Mouse (Mus musculus) MEL (cell line): ENCODE measurements around the gene Gm10799. TPM values are rescaled to one million over a fixed set of nuclear protein-coding genes. Genes with fewer than 3 reads are reported as not detected.

Experiments
- DNase-seq: peaks from one replicate; pipeline ENCODE4 v3.0.0; 2011; ENCODE audit warnings: low read depth, low spot score
- H3K27ac ChIP-seq: 2 replicates; pipeline ENCODE4 v1.5.1; 2012; ENCODE audit warnings: low read depth, mild to moderate bottlenecking, control low read depth, low read length, moderate library complexity; ENCODE audit not compliant: control insufficient read depth
- H3K27me3 ChIP-seq, 2 experiments: fragments of 150-350 bp in 1 of 2; sonication (generic) in 1 of 2; 2 replicates each; pipeline ENCODE4 v1.6.1; 2012; ENCODE audit warnings: low read length in 2 of 2, mild to moderate bottlenecking in 2 of 2, improper control_type of control experiment in 1 of 2, moderate library complexity in 1 of 2; ENCODE audit not compliant: insufficient read depth in 2 of 2, control insufficient read depth in 1 of 2
- H3K36me3 ChIP-seq, 2 experiments: 2 replicates each; pipeline ENCODE4 v1.6.1; 2012 to 2014; ENCODE audit warnings: low read length in 2 of 2, improper control_type of control experiment in 1 of 2, inconsistent platforms in 1 of 2, mild to moderate bottlenecking in 1 of 2; ENCODE audit not compliant: insufficient read depth in 2 of 2, control insufficient read depth in 1 of 2
- H3K4me1 ChIP-seq, 2 experiments: fragments of 150-350 bp in 1 of 2; sonication (generic) in 1 of 2; 2 replicates each; pipeline ENCODE4 v1.6.1; 2012; ENCODE audit warnings: low read length in 2 of 2, improper control_type of control experiment in 1 of 2, mild to moderate bottlenecking in 1 of 2; ENCODE audit not compliant: insufficient read depth in 2 of 2, control insufficient read depth in 1 of 2
- H3K4me3 ChIP-seq, 2 experiments: fragments of 150-350 bp in 1 of 2; sonication (generic) in 1 of 2; 2 replicates each; pipeline ENCODE4 v1.5.1; 2012; ENCODE audit warnings: low read depth in 2 of 2, low read length in 2 of 2, mild to moderate bottlenecking in 2 of 2, moderate library complexity in 2 of 2, control low read depth in 1 of 2, improper control_type of control experiment in 1 of 2; ENCODE audit not compliant: control insufficient read depth in 1 of 2, insufficient read depth in 1 of 2
- H3K79me2 ChIP-seq: 2 replicates; pipeline ENCODE4 v1.6.1; 2012; ENCODE audit warnings: mild to moderate bottlenecking, low read length, moderate library complexity; ENCODE audit not compliant: control insufficient read depth, poor library complexity, insufficient read depth
- H3K9ac ChIP-seq: 2 replicates; pipeline ENCODE4 v1.6.1; 2012; ENCODE audit warnings: low read depth, mild to moderate bottlenecking, control low read depth, low read length, moderate library complexity; ENCODE audit not compliant: control insufficient read depth, poor library complexity, severe bottlenecking
- H3K9me3 ChIP-seq: fragments of 150-350 bp; sonication (generic); replicated peaks from 2 replicates; pipeline ENCODE4 v1.6.1; 2012; ENCODE audit warnings: mild to moderate bottlenecking, low read length, improper control_type of control experiment, moderate library complexity; ENCODE audit not compliant: insufficient read depth
- ELF1 ChIP-seq: IDR thresholded peaks from 2 replicates; pipeline ENCODE4 v1.6.1; 2014; ENCODE audit warnings: low read depth, mild to moderate bottlenecking, inconsistent platforms, low read length, improper control_type of control experiment, moderate library complexity
- EP300 ChIP-seq, 2 experiments: IDR thresholded peaks; 2 replicates each; pipeline ENCODE4 v1.6.1; 2011; ENCODE audit warnings: improper control_type of control experiment in 2 of 2, low read length in 2 of 2, low read depth in 1 of 2, mild to moderate bottlenecking in 1 of 2
- GATA1 ChIP-seq: IDR thresholded peaks from 2 replicates; pipeline ENCODE4 v1.6.1; 2011; ENCODE audit warnings: low read depth, low read length, improper control_type of control experiment
- MAX ChIP-seq: IDR thresholded peaks from 2 replicates; pipeline ENCODE4 v1.6.1; 2011; ENCODE audit warnings: low read length, improper control_type of control experiment
- MYC ChIP-seq: IDR thresholded peaks from 2 replicates; pipeline ENCODE4 v1.6.1; 2011; ENCODE audit warnings: low read depth, mild to moderate bottlenecking, low read length, improper control_type of control experiment, moderate library complexity
- NELFE ChIP-seq: IDR thresholded peaks from 2 replicates; pipeline ENCODE4 v1.6.1; 2011; ENCODE audit warnings: low read depth, low read length, improper control_type of control experiment
- POLR2AphosphoS5 ChIP-seq: IDR thresholded peaks from 2 replicates; pipeline ENCODE4 v1.6.1; 2012; ENCODE audit warnings: low read depth, borderline replicate concordance, mild to moderate bottlenecking, inconsistent platforms, low read length, moderate library complexity, mixed read lengths
- RAD21 ChIP-seq: IDR thresholded peaks from 2 replicates; pipeline ENCODE4 v1.6.1; 2011; ENCODE audit warnings: mild to moderate bottlenecking, low read depth, low read length, improper control_type of control experiment
- RCOR1 ChIP-seq: IDR thresholded peaks from 2 replicates; pipeline ENCODE4 v1.6.1; 2012; ENCODE audit warnings: low read depth, mild to moderate bottlenecking, inconsistent platforms, low read length, improper control_type of control experiment
- TAL1 ChIP-seq: IDR thresholded peaks from 2 replicates; pipeline ENCODE4 v1.6.1; 2012; ENCODE audit warnings: mild to moderate bottlenecking, inconsistent platforms, low read length, moderate library complexity, mixed read lengths
- TCF12 ChIP-seq: IDR thresholded peaks from 2 replicates; pipeline ENCODE4 v1.6.1; 2014; ENCODE audit warnings: low read depth, mild to moderate bottlenecking, inconsistent platforms, low read length, improper control_type of control experiment, moderate library complexity
- USF2 ChIP-seq, 2 experiments: IDR thresholded peaks; 2 replicates each; pipeline ENCODE4 v1.6.1; 2011 to 2012; ENCODE audit warnings: improper control_type of control experiment in 2 of 2, low read length in 2 of 2, borderline replicate concordance in 1 of 2, inconsistent platforms in 1 of 2, low read depth in 1 of 2, mild to moderate bottlenecking in 1 of 2; ENCODE audit not compliant: insufficient read depth in 1 of 2
- polyA plus RNA-seq, 2 experiments: library from polyadenylated mRNA; stranded (reverse) in 1 of 2; unstranded in 1 of 2; fragments of >175 nt in 1 of 2; fragments of >200 nt in 1 of 2; gene quantifications; 2 replicates each; pipeline versions ENCODE4 v1.2.1 to v1.2.4; 2012; ENCODE audit warnings: low replicate concordance in 2 of 2, low read depth in 1 of 2; ENCODE audit not compliant: insufficient read length in 2 of 2, insufficient read depth in 1 of 2, missing spikeins in 1 of 2
- total RNA-seq: library from RNA; depleted of rRNA; stranded (reverse); fragments of 300-350 nt; gene quantifications from 2 replicates; pipeline ENCODE4 v1.2.3, GENCODE M21; 2012

Gene Gm10799
- total and polyA plus RNA-seq, 3 experiments: not detected

GRCm38 (mm10) chr2:104058381-104058780 lies 10.0 kb downstream of the Gm10799 start (continued):
- TF ChIP-seq NELFE: no peak
- no peak for TF ChIP-seq TAL1
- no peak for TF ChIP-seq USF2 (IDR thresholded peaks at IDR 0.05; ENCODE audit: borderline replicate concordance in 1 of 2, insufficient read depth in 1 of 2, low read depth in 1 of 2, low read length in 2 of 2)

- Histone ChIP-seq H3K27me3 (no peaks in the 10 kb centered on the region), H3K9me3 (no peaks in the 10 kb centered on the region), H3K79me2 (no peaks in the 10 kb centered on the region), H3K27ac (no peak overlapping the region), H3K4me3 (no peak overlapping the region), H3K4me1 (no peaks in the 10 kb centered on the region; a peak in 1 of 4 replicates), H3K36me3 (peaks cover 5 to 27% of the 10 kb centered on the region in 2 experiments), H3K9ac (no peak overlapping the region)
- TF ChIP-seq MAX (no peak), ELF1 (no peak), RAD21 (no peak), TCF12 (0 out of 2 replicates have a peak, but pooled peaks have one; percentile 26), RCOR1 (no peak), EP300 (IDR thresholded peaks at IDR 0.05; ENCODE audit: low read depth in 1 of 2, low read length in 2 of 2) (peak in 1 of 2 experiments; percentile 54; a peak in 2 of 4 replicates), MYC (no peak)
- DNase-seq: no peak
Measured at GRCm38 (mm10) chr2:104044479-104045080, 23.8 kb downstream of the Gm10799 start.

- H3K4me3 ChIP-seq: no peak overlapping the region
- peaks cover 5 to 28% of the 10 kb centered on the region in 2 experiments for H3K36me3 ChIP-seq
- no peaks in the 10 kb centered on the region for H3K9me3 ChIP-seq
- H3K79me2 ChIP-seq: no peaks in the 10 kb centered on the region
- no peak overlapping the region for H3K9ac ChIP-seq
- DNase-seq: no peak
- no peak for TF ChIP-seq MAX
- TF ChIP-seq POLR2AphosphoS5: no peak
- TF ChIP-seq GATA1: no peak
- H3K4me1 ChIP-seq: no peaks in the 10 kb centered on the region; a peak in 1 of 4 replicates
- no peaks in the 10 kb centered on the region for H3K27me3 ChIP-seq
- no peak overlapping the region for H3K27ac ChIP-seq
Measured at GRCm38 (mm10) chr2:104043624-104044478, 24.5 kb downstream of the Gm10799 start.
